Mouse (Mus musculus): Measurements from ENCODE around the gene Phf11a. TPM values are rescaled to one million over a fixed set of nuclear protein-coding genes. Genes with fewer than 3 reads are reported as not detected.
"Not testable (repeated sequence)": the region's sequence is repeated elsewhere in the genome, so short reads cannot be mapped to it uniquely, and the experiment has no call there.

Gene Phf11a
- polyA plus RNA-seq, 1 experiment from 2014 or later, result not detected

DNA sequence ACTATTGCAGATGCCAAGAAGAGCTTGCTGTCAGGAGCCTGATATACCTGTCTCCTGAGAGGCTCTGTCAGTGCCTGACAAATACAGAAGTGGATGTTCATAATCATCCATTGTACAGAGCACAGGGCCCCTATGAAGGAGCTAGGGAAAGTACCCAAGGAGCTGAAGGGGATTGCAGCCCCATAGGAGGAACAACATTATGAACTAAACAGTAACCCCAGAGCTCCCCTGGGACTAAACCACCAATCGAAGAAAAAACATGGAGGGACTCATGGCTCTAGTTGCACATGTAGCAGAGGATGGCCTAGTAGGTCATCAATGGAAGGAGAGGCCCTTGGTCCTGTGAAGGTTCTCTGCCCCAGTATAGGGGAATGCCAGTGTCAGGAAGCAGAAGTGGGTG lies 41.5 kb downstream of the Phf11a start:
- not testable (repeated sequence) for H3K4me1 ChIP-seq (ENCODE audit: control insufficient read depth, insufficient read depth, low read length); H3K27ac ChIP-seq (ENCODE audit: low read depth, low read length); H3K9me3 ChIP-seq (ENCODE audit: control insufficient read depth, low read length); H3K4me3 ChIP-seq (ENCODE audit: low read length); H3K9ac ChIP-seq (ENCODE audit: low read depth, low read length); H3K36me3 ChIP-seq (ENCODE audit: control insufficient read depth, insufficient read depth, low read length); H3K27me3 ChIP-seq (ENCODE audit: control insufficient read depth, insufficient read depth, low read length); ATAC-seq (ENCODE audit: low FRiP score, low TSS enrichment); H3K4me2 ChIP-seq (replicated peaks; ENCODE audit: low read depth, low read length)
- 88% methylated on average over 1 of the region's 1 CpGs for WGBS

DNA sequence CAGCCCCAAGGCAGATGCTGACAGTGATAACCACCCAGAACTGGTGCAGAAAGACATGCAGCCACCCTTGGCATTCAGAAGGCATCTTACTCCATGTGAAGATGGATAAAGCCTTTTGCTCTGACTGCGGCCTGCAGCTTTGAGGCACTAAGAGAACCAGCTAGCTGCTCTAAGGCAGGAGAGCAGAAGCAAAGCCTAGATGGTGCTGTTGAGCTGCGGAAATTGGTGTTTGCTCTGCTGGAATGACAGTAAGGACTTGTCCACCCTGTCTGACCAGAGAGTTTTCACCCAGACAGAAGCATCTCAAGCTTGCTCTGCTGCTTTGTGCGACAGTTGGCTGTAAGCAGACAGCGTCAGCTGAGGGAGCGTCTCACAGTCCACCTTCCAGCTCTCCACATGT lies 47.0 kb downstream of the Phf11a start:
- H3K4me3 ChIP-seq (ENCODE audit: low read length); ATAC-seq (ENCODE audit: low FRiP score, low TSS enrichment); H3K9ac ChIP-seq (ENCODE audit: low read depth, low read length); H3K4me2 ChIP-seq (replicated peaks; ENCODE audit: low read depth, low read length); H3K36me3 ChIP-seq (ENCODE audit: control insufficient read depth, insufficient read depth, low read length); H3K9me3 ChIP-seq (ENCODE audit: control insufficient read depth, low read length); H3K27ac ChIP-seq (ENCODE audit: low read depth, low read length); H3K27me3 ChIP-seq (ENCODE audit: control insufficient read depth, insufficient read depth, low read length); H3K4me1 ChIP-seq (ENCODE audit: control insufficient read depth, insufficient read depth, low read length): not testable (repeated sequence)
- 59% methylated on average over 5 of the region's 5 CpGs for WGBS

DNA sequence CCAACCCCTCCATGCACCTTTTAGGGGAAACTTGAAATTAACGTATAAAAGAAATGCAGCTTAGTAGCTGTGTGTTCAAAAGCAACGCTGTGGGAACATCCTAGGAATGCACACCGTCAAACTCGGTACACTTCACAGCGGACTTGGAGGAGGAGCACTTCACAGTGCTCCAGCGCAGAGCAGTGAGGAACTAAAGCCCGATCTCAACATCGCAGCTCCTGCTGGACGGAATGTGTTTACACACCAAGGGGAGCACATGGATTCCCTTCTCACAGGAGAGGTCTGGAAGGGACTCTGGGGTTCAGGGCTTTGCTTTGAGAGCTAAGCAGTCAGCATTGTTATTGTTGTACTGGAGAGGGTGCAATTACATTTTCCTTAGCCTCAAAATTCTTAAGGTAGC lies 63.7 kb downstream of the Phf11a start:
- no peak overlapping the region for H3K27ac ChIP-seq (ENCODE audit: low read depth, low read length)
- WGBS, result 96% methylated on average over 9 of the region's 9 CpGs
- H3K4me3 ChIP-seq (ENCODE audit: low read length), result no peak overlapping the region
- H3K36me3 ChIP-seq (ENCODE audit: control insufficient read depth, insufficient read depth, low read length), result peaks cover 76% of the 10 kb centered on the region
- peaks cover 5% of the 10 kb centered on the region; the same call in 1 of the 2 replicates for H3K9me3 ChIP-seq (ENCODE audit: control insufficient read depth, low read length)
- no peak overlapping the region for H3K4me2 ChIP-seq (replicated peaks; ENCODE audit: low read depth, low read length)
- H3K9ac ChIP-seq (ENCODE audit: low read depth, low read length), result no peak overlapping the region
- H3K27me3 ChIP-seq (ENCODE audit: control insufficient read depth, insufficient read depth, low read length), result no peaks in the 10 kb centered on the region
- H3K4me1 ChIP-seq (ENCODE audit: control insufficient read depth, insufficient read depth, low read length), result no peaks in the 10 kb centered on the region
- ATAC-seq (ENCODE audit: low FRiP score, low TSS enrichment), result no peak

DNA sequence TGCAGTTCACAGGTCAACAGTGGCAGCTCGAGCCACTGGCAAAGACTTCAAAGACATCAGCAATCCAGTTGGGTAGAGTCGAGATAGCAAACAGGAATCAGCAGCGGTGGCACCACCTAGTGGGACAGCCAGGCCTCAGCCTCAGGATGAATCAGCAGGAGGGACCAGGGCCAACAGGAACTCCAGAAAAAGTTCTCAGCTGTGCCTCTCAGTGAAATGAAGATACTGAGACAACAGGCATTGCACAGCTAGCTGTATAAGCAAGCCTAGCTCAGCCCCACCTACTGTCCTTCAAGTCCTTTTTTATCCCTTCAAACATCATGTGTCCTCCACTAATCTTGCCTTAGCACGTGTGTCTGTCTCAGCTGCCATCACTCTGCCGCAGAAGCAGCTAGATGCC lies 65.3 kb downstream of the Phf11a start:
- no peak overlapping the region for H3K9ac ChIP-seq (ENCODE audit: low read depth, low read length)
- ATAC-seq (ENCODE audit: low FRiP score, low TSS enrichment), result no peak
- H3K27ac ChIP-seq (ENCODE audit: low read depth, low read length), result no peak overlapping the region
- no peaks in the 10 kb centered on the region for H3K27me3 ChIP-seq (ENCODE audit: control insufficient read depth, insufficient read depth, low read length)
- H3K9me3 ChIP-seq (ENCODE audit: control insufficient read depth, low read length), result no peaks in the 10 kb centered on the region
- H3K4me1 ChIP-seq (ENCODE audit: control insufficient read depth, insufficient read depth, low read length), result no peaks in the 10 kb centered on the region
- WGBS, result 74% methylated on average over 5 of the region's 5 CpGs
- H3K4me2 ChIP-seq (replicated peaks; ENCODE audit: low read depth, low read length), result no peak overlapping the region
- H3K4me3 ChIP-seq (ENCODE audit: low read length), result no peak overlapping the region
- peaks cover 86% of the 10 kb centered on the region for H3K36me3 ChIP-seq (ENCODE audit: control insufficient read depth, insufficient read depth, low read length)

DNA sequence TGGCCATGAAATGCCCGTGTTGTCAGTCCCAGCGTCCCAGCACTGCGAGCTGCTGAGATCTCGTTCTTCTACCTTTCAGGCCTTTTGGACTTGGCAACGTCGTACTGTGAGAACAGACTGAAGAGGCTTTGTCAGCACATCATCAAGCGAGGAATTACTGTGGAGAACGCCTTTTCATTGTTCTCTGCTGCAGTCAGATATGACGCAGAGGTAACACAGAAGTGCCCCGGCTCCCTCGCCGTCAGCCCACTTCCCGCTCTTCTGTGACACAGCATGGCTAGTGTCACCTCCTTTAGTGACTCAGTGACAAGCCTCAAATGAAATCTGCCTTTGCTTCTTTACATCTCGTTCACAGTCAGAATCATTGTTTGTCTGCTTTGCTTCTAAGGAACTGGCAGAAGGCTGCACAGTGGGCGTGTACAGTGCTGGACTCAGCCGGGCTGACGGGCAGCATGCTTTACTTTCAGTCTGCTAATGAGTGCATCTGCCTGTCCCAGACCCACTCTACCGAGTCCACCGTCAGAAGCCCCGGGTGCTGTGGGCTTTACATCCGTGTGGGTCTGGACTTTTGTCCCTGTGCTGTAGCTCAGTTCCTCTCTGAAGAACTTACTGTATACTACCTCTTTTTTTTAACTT lies 66.9 kb downstream of the Phf11a start:
- no peaks in the 10 kb centered on the region for H3K9me3 ChIP-seq (ENCODE audit: control insufficient read depth, low read length)
- ATAC-seq (ENCODE audit: low FRiP score, low TSS enrichment), result no peak

DNA sequence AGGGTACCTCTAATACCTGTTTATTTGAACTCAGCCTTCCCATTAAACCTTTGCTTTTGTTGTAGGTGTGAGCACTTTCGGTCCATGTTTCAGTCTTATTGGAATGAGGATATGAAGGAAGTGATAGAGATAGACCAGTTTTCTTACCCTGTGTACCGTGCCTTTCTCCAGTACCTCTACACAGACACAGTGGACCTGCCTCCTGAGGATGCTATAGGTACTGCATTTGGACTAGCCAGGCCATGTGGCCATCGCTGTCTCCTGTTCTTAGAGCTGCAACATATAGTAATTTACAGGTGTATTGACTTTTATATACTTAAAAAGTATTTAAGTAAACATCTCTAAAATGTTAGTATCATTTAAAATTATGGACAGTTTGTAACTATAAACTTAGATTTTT lies 67.5 kb downstream of the Phf11a start:
- Histone ChIP-seq H3K4me2 (replicated peaks; ENCODE audit: low read depth, low read length) (no peak overlapping the region), H3K27me3 (ENCODE audit: control insufficient read depth, insufficient read depth, low read length) (no peaks in the 10 kb centered on the region), H3K9me3 (ENCODE audit: control insufficient read depth, low read length) (no peaks in the 10 kb centered on the region), H3K27ac (ENCODE audit: low read depth, low read length) (no peak overlapping the region), H3K4me3 (ENCODE audit: low read length) (no peak overlapping the region), H3K9ac (ENCODE audit: low read depth, low read length) (no peak overlapping the region), H3K4me1 (ENCODE audit: control insufficient read depth, insufficient read depth, low read length) (no peaks in the 10 kb centered on the region), H3K36me3 (ENCODE audit: control insufficient read depth, insufficient read depth, low read length) (peaks cover 91% of the 10 kb centered on the region)
- no peak for ATAC-seq (ENCODE audit: low FRiP score, low TSS enrichment)
- WGBS, result 96% methylated on average over 3 of the region's 3 CpGs

More for the DNA sequence above, 66.9 kb downstream of the Phf11a start:
- WGBS, result 96% methylated on average over 21 of the region's 21 CpGs
- no peaks in the 10 kb centered on the region for H3K4me1 ChIP-seq (ENCODE audit: control insufficient read depth, insufficient read depth, low read length)
- H3K27ac ChIP-seq (ENCODE audit: low read depth, low read length), result no peak overlapping the region
- H3K36me3 ChIP-seq (ENCODE audit: control insufficient read depth, insufficient read depth, low read length), result peaks cover 91% of the 10 kb centered on the region
- no peaks in the 10 kb centered on the region for H3K27me3 ChIP-seq (ENCODE audit: control insufficient read depth, insufficient read depth, low read length)
- H3K4me2 ChIP-seq (replicated peaks; ENCODE audit: low read depth, low read length), result no peak overlapping the region
- no peak overlapping the region for H3K4me3 ChIP-seq (ENCODE audit: low read length)
- no peak overlapping the region for H3K9ac ChIP-seq (ENCODE audit: low read depth, low read length)

Other genes starting within 250 kb of the Phf11a start
- not detected in 2 replicates for gene 1700129C05Rik, start 154.6 kb downstream of the Phf11a start, polyA plus RNA-seq (2014; fragmentation: Nextera tagmentation; extraction: Ambion mirVana)
- not detected in 2 replicates for gene Gm5142, start 118.8 kb downstream of the Phf11a start, polyA plus RNA-seq (2014; fragmentation: Nextera tagmentation; extraction: Ambion mirVana)
- 55.5 and 93.0 TPM in 2 replicates for gene Rcbtb1, start 96.3 kb downstream of the Phf11a start, polyA plus RNA-seq (2014; fragmentation: Nextera tagmentation; extraction: Ambion mirVana)
- not detected in 2 replicates for gene Gm6904, start 37.3 kb downstream of the Phf11a start, polyA plus RNA-seq (2014; fragmentation: Nextera tagmentation; extraction: Ambion mirVana)
- 0.71 and 0.79 TPM in 2 replicates for gene Phf11b, start 43.8 kb upstream of the Phf11a start, polyA plus RNA-seq (2014; fragmentation: Nextera tagmentation; extraction: Ambion mirVana)
- gene Phf11d, start 67.9 kb upstream of the Phf11a start, polyA plus RNA-seq (2014; fragmentation: Nextera tagmentation; extraction: Ambion mirVana), result 0.39 and 0.43 TPM in 2 replicates
- gene Phf11c, start 97.9 kb upstream of the Phf11a start, polyA plus RNA-seq (2014; fragmentation: Nextera tagmentation; extraction: Ambion mirVana), result 0.64 and 0.79 TPM in 2 replicates
- gene Setdb2, start 143.4 kb upstream of the Phf11a start, polyA plus RNA-seq (2014; fragmentation: Nextera tagmentation; extraction: Ambion mirVana), result 7.7 and 13.5 TPM in 2 replicates
- 35.4 and 42.6 TPM in 2 replicates for gene Cab39l, start 143.4 kb upstream of the Phf11a start, polyA plus RNA-seq (2014; fragmentation: Nextera tagmentation; extraction: Ambion mirVana)